Mouse (Mus musculus) frontal cortex, adult 2 months (tissue): Measurements from ENCODE around the gene Gm20604. TPM values are rescaled to one million over a fixed set of nuclear protein-coding genes. Genes with fewer than 3 reads are reported as not detected.

ENCODE experiments used
- DNase-seq, 2 experiments: peaks; one replicate each; pipeline ENCODE4 v3.0.0; 2022; ENCODE audit warnings: low spot score in 1 of 2; ENCODE audit errors: extremely low spot score in 1 of 2
- polyA plus RNA-seq: library from polyadenylated mRNA; depleted of rRNA; stranded (reverse); fragments of >200 nt; gene quantifications from 2 replicates; pipeline ENCODE4 v1.2.3, GENCODE M21; 2012; rRNA removed

Gm20604 gene
- polyA plus RNA-seq, 1 experiment = 28.2 TPM

DNA sequence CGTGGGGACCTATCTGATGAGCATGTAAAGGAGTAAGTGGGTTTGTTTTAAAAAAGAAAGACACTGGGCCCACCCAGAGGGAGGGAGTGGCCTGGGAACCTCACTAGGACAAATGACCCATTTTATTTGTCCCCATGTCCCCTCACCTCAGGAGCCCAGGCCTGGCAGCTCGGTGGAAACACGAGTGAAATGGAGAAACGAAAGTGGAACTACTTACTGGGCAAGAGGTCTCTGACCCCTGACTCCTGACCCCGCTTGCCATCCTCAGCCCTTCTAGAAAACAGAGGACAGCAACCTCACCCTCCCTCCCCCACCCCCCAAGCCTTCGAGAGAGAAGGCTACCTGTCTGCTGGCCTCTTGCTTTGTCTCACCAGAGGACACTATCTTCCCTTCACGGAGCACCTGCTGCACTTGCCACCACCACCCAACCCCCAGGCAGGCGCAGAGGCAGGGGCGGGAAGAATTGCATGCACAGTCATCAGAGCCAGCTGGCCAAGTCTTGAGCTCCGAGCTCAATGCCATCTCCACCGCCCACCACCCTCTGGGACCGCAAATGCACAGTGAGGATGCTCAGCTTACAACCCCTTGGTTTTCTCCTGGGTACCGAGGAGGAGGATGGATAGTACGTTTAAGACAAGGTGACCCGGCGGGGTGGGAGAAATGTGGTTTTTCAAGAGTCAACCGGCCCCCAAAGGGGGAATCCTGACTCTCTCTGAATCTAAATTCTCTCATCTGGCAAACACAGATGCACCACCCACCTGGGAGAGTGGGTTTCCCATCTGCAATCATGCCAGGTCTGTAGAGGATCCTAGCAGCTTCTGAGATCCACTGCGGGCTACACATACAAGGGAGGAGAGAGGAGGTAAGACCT is 62.9 kb downstream of the Gm20604 start:
- DNase-seq = peak; percentile 77 to 89

DNA sequence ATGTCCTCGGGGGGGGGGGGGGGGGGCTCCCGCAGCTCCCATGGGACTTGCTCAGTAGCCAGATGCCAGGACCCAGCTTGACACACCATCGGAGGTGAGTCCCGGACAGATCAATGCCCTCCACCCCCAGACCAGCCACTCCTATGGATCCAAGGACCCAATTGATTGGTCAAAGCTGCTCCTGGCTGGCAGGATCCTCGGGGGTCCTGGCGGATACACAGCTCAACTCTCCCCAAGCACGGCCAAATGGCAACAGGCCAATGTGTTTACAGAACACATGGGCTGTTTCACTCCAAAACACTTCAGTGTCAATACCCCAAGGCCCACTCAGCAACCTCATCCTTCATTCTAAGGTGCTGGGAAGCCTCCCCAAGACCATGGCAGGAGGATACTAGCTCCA is 66.7 kb downstream of the Gm20604 start:
- no peak for DNase-seq

Other genes starting within 250 kb of the Gm20604 start
- 145 and 167 TPM in 2 replicates for gene Chga, start 203.7 kb downstream of the Gm20604 start, polyA plus RNA-seq
- gene Itpk1, start 53.7 kb downstream of the Gm20604 start, polyA plus RNA-seq = 45.0 and 46.4 TPM in 2 replicates
- gene Moap1, start 15.0 kb downstream of the Gm20604 start, polyA plus RNA-seq = 8.4 and 12.4 TPM in 2 replicates
- 3.9 and 4.4 TPM in 2 replicates for gene Tmem251, start 14.9 kb downstream of the Gm20604 start, polyA plus RNA-seq
- not detected in 2 replicates for gene Gm28051, start 907 bp downstream of the Gm20604 start, polyA plus RNA-seq
- gene Gon7, start 869 bp downstream of the Gm20604 start, polyA plus RNA-seq = 10.7 and 12.4 TPM in 2 replicates
- gene Ubr7, start 705 bp downstream of the Gm20604 start, polyA plus RNA-seq = 29.8 and 31.0 TPM in 2 replicates
- gene Btbd7, start 119.8 kb upstream of the Gm20604 start, polyA plus RNA-seq = 12.7 and 14.9 TPM in 2 replicates
- not detected in 2 replicates for gene Cox8c, start 140.6 kb upstream of the Gm20604 start, polyA plus RNA-seq
- 37.7 and 41.8 TPM in 2 replicates for gene Unc79, start 190.2 kb upstream of the Gm20604 start, polyA plus RNA-seq